Mouse (Mus musculus): ENCODE results near the gene Xrcc3. TPM values are rescaled to one million over a fixed set of nuclear protein-coding genes. Genes with fewer than 3 reads are reported as not detected.

The Xrcc3 gene
- polyA plus RNA-seq, 1 experiment from 2014 or later, result 9.2 TPM

DNA sequence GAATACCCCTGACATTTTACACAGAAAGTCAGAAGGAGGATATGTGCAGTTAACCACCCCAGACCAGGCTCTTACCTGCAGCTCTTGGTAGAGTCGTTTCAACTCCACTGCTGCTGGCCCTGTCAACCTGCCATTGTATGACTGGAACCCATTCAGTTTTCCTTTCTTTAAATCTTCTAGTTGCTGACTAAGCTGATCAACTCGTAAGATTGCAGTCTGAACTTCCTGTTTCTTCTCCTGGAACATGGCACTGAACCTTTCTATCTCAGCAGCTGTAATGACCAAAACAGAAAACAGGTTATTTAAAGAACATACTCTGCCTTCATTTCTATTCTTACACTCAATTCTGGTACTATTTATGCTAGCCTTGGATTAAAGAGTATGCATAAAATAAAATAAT, 29.8 kb upstream of the Xrcc3 start:
- Histone ChIP-seq H3K27ac (ENCODE audit: low read length) (no peak overlapping the region), H3K36me3 (ENCODE audit: control insufficient read depth, insufficient read depth, low read length) (peaks cover 29% of the 10 kb centered on the region), H3K9me3 (ENCODE audit: control insufficient read depth, low read length) (no peaks in the 10 kb centered on the region), H3K4me1 (replicated peaks; ENCODE audit: control insufficient read depth, insufficient read depth, low read length) (no peaks in the 10 kb centered on the region), H3K27me3 (ENCODE audit: control insufficient read depth, insufficient read depth, low read depth, low read length) (no peaks in the 10 kb centered on the region), H3K9ac (ENCODE audit: low read length) (no peak overlapping the region), H3K4me2 (ENCODE audit: low read depth, low read length) (no peak overlapping the region), H3K4me3 (ENCODE audit: low read length) (no peak overlapping the region)
- WGBS, result 56% methylated on average over 2 of the region's 2 CpGs
- no peak for ATAC-seq (ENCODE audit: low read depth)

- no peak overlapping the region for H3K4me2 ChIP-seq (ENCODE audit: low read depth, low read length)
- H3K4me3 ChIP-seq (ENCODE audit: low read length), result no peak overlapping the region
- no peak overlapping the region for H3K9ac ChIP-seq (ENCODE audit: low read length)
- no peak for ATAC-seq (ENCODE audit: low read depth)
- H3K36me3 ChIP-seq (ENCODE audit: control insufficient read depth, insufficient read depth, low read length), result peaks cover 34% of the 10 kb centered on the region
- 70% methylated on average over 15 of the region's 15 CpGs for WGBS
- H3K27ac ChIP-seq (ENCODE audit: low read length), result no peak overlapping the region
- no peaks in the 10 kb centered on the region for H3K4me1 ChIP-seq (replicated peaks; ENCODE audit: control insufficient read depth, insufficient read depth, low read length)
- no peaks in the 10 kb centered on the region for H3K9me3 ChIP-seq (ENCODE audit: control insufficient read depth, low read length)
- H3K27me3 ChIP-seq (ENCODE audit: control insufficient read depth, insufficient read depth, low read depth, low read length), result no peaks in the 10 kb centered on the region
These were observed 29.1 kb upstream of the Xrcc3 start for GRCm38 (mm10) chr12:111842565-111843433.

- 82% methylated on average over 10 of the region's 10 CpGs for WGBS
- no peak overlapping the region for H3K27ac ChIP-seq (ENCODE audit: low read length)
- H3K9ac ChIP-seq (ENCODE audit: low read length), result no peak overlapping the region
- H3K9me3 ChIP-seq (ENCODE audit: control insufficient read depth, low read length), result no peaks in the 10 kb centered on the region
- no peak for ATAC-seq (ENCODE audit: low read depth)
- H3K27me3 ChIP-seq (ENCODE audit: control insufficient read depth, insufficient read depth, low read depth, low read length), result no peaks in the 10 kb centered on the region
- H3K4me1 ChIP-seq (replicated peaks; ENCODE audit: control insufficient read depth, insufficient read depth, low read length), result no peaks in the 10 kb centered on the region
- H3K36me3 ChIP-seq (ENCODE audit: control insufficient read depth, insufficient read depth, low read length), result peaks cover 59% of the 10 kb centered on the region
- H3K4me3 ChIP-seq (ENCODE audit: low read length), result no peak overlapping the region
- H3K4me2 ChIP-seq (ENCODE audit: low read depth, low read length), result no peak overlapping the region
These were observed 19.8 kb upstream of the Xrcc3 start for GRCm38 (mm10) chr12:111833457-111833856.

- Histone ChIP-seq H3K27me3 (ENCODE audit: control insufficient read depth, insufficient read depth, low read depth, low read length) (no peaks in the 10 kb centered on the region), H3K4me3 (ENCODE audit: low read length) (no peak overlapping the region), H3K9me3 (ENCODE audit: control insufficient read depth, low read length) (no peaks in the 10 kb centered on the region), H3K36me3 (ENCODE audit: control insufficient read depth, insufficient read depth, low read length) (peaks cover 61% of the 10 kb centered on the region), H3K4me2 (ENCODE audit: low read depth, low read length) (no peak overlapping the region), H3K27ac (ENCODE audit: low read length) (no peak overlapping the region), H3K4me1 (replicated peaks; ENCODE audit: control insufficient read depth, insufficient read depth, low read length) (no peaks in the 10 kb centered on the region), H3K9ac (ENCODE audit: low read length) (no peak overlapping the region)
- ATAC-seq (ENCODE audit: low read depth), result no peak
- 81% methylated on average over 5 of the region's 5 CpGs for WGBS
These were observed 19.0 kb upstream of the Xrcc3 start for GRCm38 (mm10) chr12:111832643-111833042.

GRCm38 (mm10) chr12:111830375-111830774, 16.7 kb upstream of the Xrcc3 start:
- Histone ChIP-seq H3K4me1 (replicated peaks; ENCODE audit: control insufficient read depth, insufficient read depth, low read length) (no peaks in the 10 kb centered on the region), H3K4me2 (ENCODE audit: low read depth, low read length) (no peak overlapping the region), H3K9me3 (ENCODE audit: control insufficient read depth, low read length) (no peaks in the 10 kb centered on the region), H3K4me3 (ENCODE audit: low read length) (no peak overlapping the region), H3K27me3 (ENCODE audit: control insufficient read depth, insufficient read depth, low read depth, low read length) (no peaks in the 10 kb centered on the region), H3K36me3 (ENCODE audit: control insufficient read depth, insufficient read depth, low read length) (peaks cover 74% of the 10 kb centered on the region), H3K9ac (ENCODE audit: low read length) (no peak overlapping the region), H3K27ac (ENCODE audit: low read length) (no peak overlapping the region)
- no peak for ATAC-seq (ENCODE audit: low read depth)
- WGBS, result 86% methylated on average over 10 of the region's 10 CpGs

GRCm38 (mm10) chr12:111829954-111830353, 16.3 kb upstream of the Xrcc3 start:
- no peak for ATAC-seq (ENCODE audit: low read depth)
- Histone ChIP-seq H3K4me1 (replicated peaks; ENCODE audit: control insufficient read depth, insufficient read depth, low read length) (no peaks in the 10 kb centered on the region), H3K27ac (ENCODE audit: low read length) (no peak overlapping the region), H3K36me3 (ENCODE audit: control insufficient read depth, insufficient read depth, low read length) (peaks cover 76% of the 10 kb centered on the region), H3K9me3 (ENCODE audit: control insufficient read depth, low read length) (no peaks in the 10 kb centered on the region), H3K4me3 (ENCODE audit: low read length) (no peak overlapping the region), H3K4me2 (ENCODE audit: low read depth, low read length) (no peak overlapping the region), H3K27me3 (ENCODE audit: control insufficient read depth, insufficient read depth, low read depth, low read length) (no peaks in the 10 kb centered on the region), H3K9ac (ENCODE audit: low read length) (no peak overlapping the region)
- 89% methylated on average over 9 of the region's 9 CpGs for WGBS

- H3K27me3 ChIP-seq (ENCODE audit: control insufficient read depth, insufficient read depth, low read depth, low read length), result no peaks in the 10 kb centered on the region
- no peak for ATAC-seq (ENCODE audit: low read depth)
- WGBS, result 84% methylated on average over 5 of the region's 5 CpGs
These were observed 15.8 kb upstream of the Xrcc3 start for GRCm38 (mm10) chr12:111829447-111829846.

GRCm38 (mm10) chr12:111827556-111827955, 13.9 kb upstream of the Xrcc3 start:
- peaks cover 73% of the 10 kb centered on the region for H3K36me3 ChIP-seq (ENCODE audit: control insufficient read depth, insufficient read depth, low read length)
- no peak for ATAC-seq (ENCODE audit: low read depth)
- no peak overlapping the region for H3K9ac ChIP-seq (ENCODE audit: low read length)
- H3K9me3 ChIP-seq (ENCODE audit: control insufficient read depth, low read length), result no peaks in the 10 kb centered on the region
- H3K27me3 ChIP-seq (ENCODE audit: control insufficient read depth, insufficient read depth, low read depth, low read length), result no peaks in the 10 kb centered on the region
- WGBS, result 92% methylated on average over 12 of the region's 12 CpGs
- no peak overlapping the region for H3K4me2 ChIP-seq (ENCODE audit: low read depth, low read length)
- no peaks in the 10 kb centered on the region for H3K4me1 ChIP-seq (replicated peaks; ENCODE audit: control insufficient read depth, insufficient read depth, low read length)
- H3K4me3 ChIP-seq (ENCODE audit: low read length), result no peak overlapping the region
- no peak overlapping the region for H3K27ac ChIP-seq (ENCODE audit: low read length)

More at GRCm38 (mm10) chr12:111829447-111829846, 15.8 kb upstream of the Xrcc3 start:
- peaks cover 79% of the 10 kb centered on the region for H3K36me3 ChIP-seq (ENCODE audit: control insufficient read depth, insufficient read depth, low read length)
- H3K4me3 ChIP-seq (ENCODE audit: low read length), result no peak overlapping the region
- no peaks in the 10 kb centered on the region for H3K4me1 ChIP-seq (replicated peaks; ENCODE audit: control insufficient read depth, insufficient read depth, low read length)
- no peak overlapping the region for H3K27ac ChIP-seq (ENCODE audit: low read length)
- no peaks in the 10 kb centered on the region for H3K9me3 ChIP-seq (ENCODE audit: control insufficient read depth, low read length)
- H3K4me2 ChIP-seq (ENCODE audit: low read depth, low read length), result no peak overlapping the region
- no peak overlapping the region for H3K9ac ChIP-seq (ENCODE audit: low read length)

DNA sequence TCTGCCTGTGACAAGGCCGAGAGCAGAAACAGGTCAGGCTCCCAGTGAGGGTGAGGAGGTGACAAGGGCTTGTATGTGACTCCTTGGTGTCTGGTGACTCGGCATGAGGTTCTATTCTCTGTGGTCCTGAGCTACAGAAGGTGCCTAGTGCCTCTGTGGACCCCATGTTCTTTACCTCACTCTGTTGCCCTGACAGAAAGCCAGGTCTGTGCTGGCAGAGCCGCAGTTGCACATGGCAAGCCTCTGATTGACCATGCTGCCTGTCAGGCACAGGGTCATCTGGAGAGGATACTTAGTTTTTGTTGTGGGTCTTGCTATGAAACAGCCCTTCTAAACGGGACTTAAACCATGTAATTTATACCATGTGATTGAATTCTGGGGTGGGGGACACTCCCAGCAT, 8.3 kb upstream of the Xrcc3 start:
- 58% methylated on average over 4 of the region's 4 CpGs for WGBS
- peaks cover 4% of the 10 kb centered on the region for H3K4me1 ChIP-seq (replicated peaks; ENCODE audit: control insufficient read depth, insufficient read depth, low read length)
- H3K9me3 ChIP-seq (ENCODE audit: control insufficient read depth, low read length), result no peaks in the 10 kb centered on the region

More for the DNA sequence above, 8.3 kb upstream of the Xrcc3 start:
- Histone ChIP-seq H3K27ac (ENCODE audit: low read length) (no peak overlapping the region), H3K4me3 (ENCODE audit: low read length) (no peak overlapping the region), H3K9ac (ENCODE audit: low read length) (no peak overlapping the region), H3K4me2 (ENCODE audit: low read depth, low read length) (no peak overlapping the region), H3K36me3 (ENCODE audit: control insufficient read depth, insufficient read depth, low read length) (peaks cover 36% of the 10 kb centered on the region), H3K27me3 (ENCODE audit: control insufficient read depth, insufficient read depth, low read depth, low read length) (no peaks in the 10 kb centered on the region)
- no peak for ATAC-seq (ENCODE audit: low read depth)

Data from lung, embryonic 16.5 days (tissue).